Mouse (Mus musculus) forebrain, embryonic 11.5 days (tissue): ENCODE results near the gene Alg12. TPM values are rescaled to one million over a fixed set of nuclear protein-coding genes. Genes with fewer than 3 reads are reported as not detected.
"Not testable (repeated sequence)": the region's sequence is repeated elsewhere in the genome, so short reads cannot be mapped to it uniquely, and the experiment has no call there.

Experiments used
- ATAC-seq: fragments of 200-750 bp; cut with Nextera tagmentation; replicated peaks from 2 replicates; pipeline ENCODE4 v1.8.0; 2017; ENCODE audit warnings: moderate TSS enrichment; ENCODE audit not compliant: low FRiP score
- DNase-seq: peaks from one replicate; pipeline ENCODE4 v3.0.0-alpha.2; 2017; ENCODE audit warnings: low spot score
- H3K27ac ChIP-seq: fragments of 300-500 bp; sonication (generic); 2 replicates; pipeline ENCODE4 v1.5.1; 2014; ENCODE audit warnings: low read depth, low read length
- H3K27me3 ChIP-seq: fragments of 300-500 bp; sonication (generic); 2 replicates; pipeline ENCODE4 v1.6.1; 2014; ENCODE audit warnings: mild to moderate bottlenecking, low read length, mixed read lengths; ENCODE audit not compliant: control insufficient read depth, insufficient read depth
- H3K36me3 ChIP-seq: fragments of 300-500 bp; sonication (generic); 2 replicates; pipeline ENCODE4 v1.6.1; 2014; ENCODE audit warnings: mild to moderate bottlenecking, low read length, moderate library complexity, mixed read lengths; ENCODE audit not compliant: control insufficient read depth, insufficient read depth
- H3K4me1 ChIP-seq: fragments of 300-500 bp; sonication (generic); replicated peaks from 2 replicates; pipeline ENCODE4 v1.6.1; 2014; ENCODE audit warnings: low read length, mixed read lengths; ENCODE audit not compliant: control insufficient read depth, insufficient read depth
- H3K4me2 ChIP-seq: fragments of 300-500 bp; sonication (generic); 2 replicates; pipeline ENCODE4 v1.6.1; 2014; ENCODE audit warnings: low read depth, mild to moderate bottlenecking, low read length, moderate library complexity, mixed read lengths; ENCODE audit not compliant: severe bottlenecking
- H3K4me3 ChIP-seq: fragments of 300-500 bp; sonication (generic); 2 replicates; pipeline ENCODE4 v1.5.1; 2014; ENCODE audit warnings: low read depth, low read length
- H3K9ac ChIP-seq: fragments of 300-500 bp; sonication (generic); 2 replicates; pipeline ENCODE4 v1.6.1; 2014; ENCODE audit warnings: low read length
- H3K9me3 ChIP-seq: fragments of 300-500 bp; sonication (generic); 2 replicates; pipeline ENCODE4 v1.6.1; 2016; ENCODE audit warnings: low read length, mixed read lengths; ENCODE audit not compliant: control insufficient read depth
- WGBS: fragments of 180-500 bp; shearing (Covaris S2); extraction: QIAGEN DNeasy Blood & Tissue Kit; methylation state at CpG from one replicate; pipeline ENCODE4 v1.1.7; 2014; 5-methylcytosine and 5-hydroxymethylcytosine counted together
- polyA plus RNA-seq: library from polyadenylated mRNA; unstranded; fragments of >200 nt; fragmentation: Nextera tagmentation; extraction: Ambion mirVana; gene quantifications from 2 replicates; pipeline ENCODE4 v1.2.1, GENCODE M21; 2014

Gene Alg12
- polyA plus RNA-seq, 1 experiment from 2014 or later, result 10.8 TPM

GRCm38 (mm10) chr15:88815196-88815700 is 3.9 kb downstream of the Alg12 start:
- Histone ChIP-seq H3K4me1 (peaks cover 5% of the 10 kb centered on the region; the same call in 1 of the 2 replicates), H3K4me2 (no peak overlapping the region), H3K9ac (no peak overlapping the region), H3K36me3 (no peaks in the 10 kb centered on the region; the same call in 1 of the 2 replicates), H3K9me3 (no peaks in the 10 kb centered on the region), H3K4me3 (no peak overlapping the region), H3K27ac (no peak overlapping the region), H3K27me3 (no peaks in the 10 kb centered on the region)
- no peak for ATAC-seq
- WGBS, result 93% methylated on average over 6 of the region's 6 CpGs
- DNase-seq, result no peak

- no peak overlapping the region for H3K27ac ChIP-seq
- peaks cover 3% of the 10 kb centered on the region; the same call in 1 of the 2 replicates for H3K4me1 ChIP-seq
- ATAC-seq (no peak), DNase-seq (no peak)
- no peaks in the 10 kb centered on the region; the same call in 1 of the 2 replicates for H3K36me3 ChIP-seq
- no peak overlapping the region for H3K9ac ChIP-seq
- H3K4me2 ChIP-seq, result no peak overlapping the region
- H3K4me3 ChIP-seq, result no peak overlapping the region
- no peaks in the 10 kb centered on the region for H3K27me3 ChIP-seq
- H3K9me3 ChIP-seq, result no peaks in the 10 kb centered on the region
- WGBS, result 92% methylated on average over 11 of the region's 11 CpGs
These were observed 4.6 kb downstream of the Alg12 start for GRCm38 (mm10) chr15:88814411-88815047.

DNA sequence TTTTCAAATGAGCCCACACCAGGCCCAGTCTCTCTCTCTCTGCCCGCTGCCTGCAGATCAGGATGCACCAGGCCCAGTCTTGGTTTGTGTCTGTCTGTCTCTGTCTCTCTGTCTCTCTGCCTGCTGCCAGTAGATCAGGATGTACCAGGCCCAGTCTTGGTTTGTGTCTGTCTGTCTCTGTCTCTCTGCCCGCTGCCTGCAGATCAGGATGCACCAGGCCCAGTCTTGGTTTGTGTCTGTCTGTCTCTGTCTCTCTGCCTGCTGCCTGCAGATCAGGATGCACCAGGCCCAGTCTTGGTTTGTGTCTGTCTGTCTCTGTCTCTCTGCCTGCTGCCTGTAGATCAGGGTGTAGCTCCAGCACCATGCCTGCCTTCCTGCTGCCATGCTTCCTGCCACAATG is 5.2 kb downstream of the Alg12 start:
- H3K9ac ChIP-seq, H3K4me2 ChIP-seq, H3K9me3 ChIP-seq, H3K27ac ChIP-seq, DNase-seq, H3K4me1 ChIP-seq, ATAC-seq, H3K27me3 ChIP-seq, H3K36me3 ChIP-seq, H3K4me3 ChIP-seq: not testable (repeated sequence)
- 90% methylated on average over 2 of the region's 2 CpGs for WGBS

DNA sequence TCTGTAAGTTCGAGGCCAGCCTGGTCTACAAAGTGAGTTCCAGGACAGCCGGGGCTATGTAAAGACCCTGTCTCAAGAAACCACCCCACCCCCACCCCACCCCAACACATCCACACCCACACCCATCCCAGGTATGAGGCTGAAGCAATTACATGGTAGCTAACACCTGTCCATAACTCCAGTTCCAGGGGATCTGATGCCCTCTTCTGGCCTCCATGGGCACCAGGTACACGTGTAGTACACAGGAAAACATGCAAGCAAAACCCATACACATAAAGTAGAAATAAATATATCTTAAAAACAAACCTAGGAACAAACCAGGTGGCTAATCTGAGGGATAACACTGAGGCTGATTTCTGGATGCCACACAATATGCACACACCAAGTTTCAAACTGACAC is 5.9 kb downstream of the Alg12 start:
- Histone ChIP-seq H3K27me3 (no peaks in the 10 kb centered on the region), H3K4me2 (no peak overlapping the region), H3K27ac (no peak overlapping the region), H3K9ac (no peak overlapping the region), H3K9me3 (no peaks in the 10 kb centered on the region), H3K4me3 (no peak overlapping the region), H3K36me3 (no peaks in the 10 kb centered on the region; the same call in 1 of the 2 replicates), H3K4me1 (no peaks in the 10 kb centered on the region)
- WGBS, result 91% methylated on average over 3 of the region's 3 CpGs
- ATAC-seq (no peak), DNase-seq (no peak)

- Histone ChIP-seq H3K36me3 (peaks cover 5% of the 10 kb centered on the region; the same call in 1 of the 2 replicates), H3K9ac (no peak overlapping the region), H3K27me3 (no peaks in the 10 kb centered on the region), H3K4me1 (no peaks in the 10 kb centered on the region), H3K4me2 (no peak overlapping the region), H3K9me3 (no peaks in the 10 kb centered on the region), H3K4me3 (no peak overlapping the region), H3K27ac (no peak overlapping the region)
- WGBS, result 96% methylated on average over 2 of the region's 2 CpGs
- no peak for DNase-seq
- ATAC-seq, result no peak
These were observed 8.7 kb downstream of the Alg12 start for GRCm38 (mm10) chr15:88810369-88810768.

- WGBS, result 88% methylated on average over 8 of the region's 8 CpGs
- H3K4me1 ChIP-seq, result no peaks in the 10 kb centered on the region
- ATAC-seq (no peak), DNase-seq (no peak)
- H3K9me3 ChIP-seq, result no peaks in the 10 kb centered on the region
- H3K27ac ChIP-seq, result no peak overlapping the region
- H3K4me2 ChIP-seq, result no peak overlapping the region
- H3K9ac ChIP-seq, result no peak overlapping the region
- no peaks in the 10 kb centered on the region for H3K27me3 ChIP-seq
- peaks cover 6% of the 10 kb centered on the region; the same call in 1 of the 2 replicates for H3K36me3 ChIP-seq
- no peak overlapping the region for H3K4me3 ChIP-seq
These were observed 11.0 kb downstream of the Alg12 start for GRCm38 (mm10) chr15:88808121-88808520.

DNA sequence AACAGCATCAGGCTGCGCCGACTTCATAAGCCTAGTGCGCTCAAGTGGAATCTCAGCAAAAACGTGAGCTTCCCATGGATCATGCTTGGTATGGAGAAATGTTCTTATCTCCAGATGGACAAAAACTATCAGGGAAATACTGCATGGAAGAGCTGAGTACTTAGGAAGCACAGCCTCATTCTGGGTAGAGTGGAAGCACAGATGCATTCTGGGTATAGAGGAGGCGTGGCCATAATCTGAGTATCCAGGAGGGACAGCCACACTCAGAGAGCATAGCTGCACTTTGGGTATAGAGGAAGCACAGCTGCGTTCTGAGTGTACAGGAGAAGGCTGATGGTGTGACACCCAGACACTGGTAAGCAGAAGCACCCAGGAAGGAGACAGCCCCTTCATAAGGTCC is 16.8 kb downstream of the Alg12 start:
- H3K9ac ChIP-seq, result no peak overlapping the region
- H3K27me3 ChIP-seq, result no peaks in the 10 kb centered on the region
- peaks cover 6% of the 10 kb centered on the region; the same call in 1 of the 2 replicates for H3K36me3 ChIP-seq
- DNase-seq (no peak), ATAC-seq (no peak)
- no peaks in the 10 kb centered on the region for H3K4me1 ChIP-seq
- no peak overlapping the region for H3K4me3 ChIP-seq
- no peak overlapping the region for H3K4me2 ChIP-seq
- no peak overlapping the region for H3K27ac ChIP-seq
- 89% methylated on average over 6 of the region's 6 CpGs for WGBS
- no peaks in the 10 kb centered on the region for H3K9me3 ChIP-seq

GRCm38 (mm10) chr15:88801903-88802302 is 17.2 kb downstream of the Alg12 start:
- Histone ChIP-seq H3K36me3 (peaks cover 6% of the 10 kb centered on the region; the same call in 1 of the 2 replicates), H3K4me3 (no peak overlapping the region), H3K4me2 (no peak overlapping the region), H3K4me1 (no peaks in the 10 kb centered on the region), H3K9ac (no peak overlapping the region), H3K27ac (no peak overlapping the region), H3K9me3 (no peaks in the 10 kb centered on the region), H3K27me3 (no peaks in the 10 kb centered on the region)
- 97% methylated on average over 3 of the region's 3 CpGs for WGBS
- no peak for DNase-seq
- no peak for ATAC-seq

DNA sequence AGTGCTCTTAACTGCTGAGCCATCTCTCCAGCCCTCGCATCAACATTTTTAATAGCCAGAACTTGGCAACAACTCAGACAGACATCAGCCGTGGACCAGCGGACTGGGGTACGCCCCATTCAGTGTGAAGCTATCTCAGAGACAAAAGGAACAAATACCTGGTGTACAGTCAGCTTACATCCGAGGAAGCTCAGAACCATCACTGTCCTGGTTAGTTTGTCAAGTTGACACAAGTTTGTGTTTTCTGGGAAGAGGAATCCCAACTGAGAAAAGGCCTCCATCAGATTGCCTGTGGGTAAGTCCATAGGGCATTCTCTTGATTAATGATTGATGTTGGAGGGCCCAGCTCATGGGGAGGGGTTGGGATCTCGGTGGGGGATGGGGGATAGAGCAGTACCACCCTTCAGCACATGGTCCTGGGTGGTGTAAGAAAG is 18.2 kb downstream of the Alg12 start:
- H3K4me3 ChIP-seq, result no peak overlapping the region
- no peak overlapping the region for H3K27ac ChIP-seq
- H3K36me3 ChIP-seq, result peaks cover 6% of the 10 kb centered on the region; the same call in 1 of the 2 replicates
- H3K4me1 ChIP-seq, result no peaks in the 10 kb centered on the region
- H3K9ac ChIP-seq, result no peak overlapping the region
- no peak overlapping the region for H3K4me2 ChIP-seq
- no peaks in the 10 kb centered on the region for H3K27me3 ChIP-seq
- DNase-seq, result no peak
- ATAC-seq, result no peak
- H3K9me3 ChIP-seq, result no peaks in the 10 kb centered on the region
- WGBS, result 91% methylated on average over 6 of the region's 6 CpGs
